Mouse (Mus musculus): Measurements from ENCODE around the gene Cyp2w1. TPM values are rescaled to one million over a fixed set of nuclear protein-coding genes. Genes with fewer than 3 reads are reported as not detected.

The Cyp2w1 gene
- polyA plus RNA-seq, 1 experiment from 2014 or later = not detected

DNA sequence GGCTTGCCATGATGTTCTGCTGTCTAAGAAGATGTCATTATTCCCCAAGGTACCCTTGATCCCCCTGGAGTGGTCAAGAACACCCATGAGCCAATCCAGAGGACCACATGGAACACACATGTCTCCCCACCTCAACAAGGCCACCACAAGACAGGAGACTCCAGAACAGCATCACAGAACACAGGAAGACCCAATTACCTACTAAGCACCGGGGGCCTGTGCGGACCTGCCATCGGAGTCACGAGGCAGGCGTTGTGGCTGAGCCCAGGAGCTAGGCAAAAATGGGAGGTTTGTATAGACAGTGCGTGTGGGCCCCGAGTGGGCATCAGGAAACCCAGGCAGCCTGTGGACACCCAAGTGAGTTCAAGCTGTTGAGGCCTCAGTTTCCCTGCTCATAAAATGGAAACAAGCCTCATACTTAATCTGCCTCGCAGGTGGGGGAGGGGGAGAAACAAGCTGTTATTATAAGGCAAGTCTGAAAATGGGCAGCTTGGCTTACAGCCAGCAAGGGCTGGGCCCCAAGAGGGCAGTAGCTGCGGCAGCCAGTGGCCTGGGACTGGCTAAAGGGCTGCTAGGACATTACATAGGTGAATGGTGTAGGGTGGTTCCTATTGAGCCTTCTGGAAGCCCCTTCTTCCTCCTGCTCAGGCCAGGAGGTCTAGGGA, 29.0 kb upstream of the Cyp2w1 start:
- ATAC-seq = no peak
- H3K27me3 ChIP-seq = no peaks in the 10 kb centered on the region
- POLR2A ChIA-PET = interaction anchor here (1.1 kb wide), 1 partner anchor 42 kb away, joined by 4 read pairs; no protein-coding TSS in a partner anchor
- no peak for TF ChIP-seq CTCF (IDR thresholded peaks at IDR 0.05)
- CTCF ChIA-PET = interaction anchor here (0.8 to 5.7 kb wide), 6 partner anchors 9 to 42 kb away, joined by 3 to 39 read pairs (median 6); no protein-coding TSS in a partner anchor
- in situ Hi-C loops (cut with MboI; ENCODE audit: low pct_unique_long_range_greater_than_20kb) = no loop called here
- DNase-seq (ENCODE audit: low read depth, low spot score) = no peak

DNA sequence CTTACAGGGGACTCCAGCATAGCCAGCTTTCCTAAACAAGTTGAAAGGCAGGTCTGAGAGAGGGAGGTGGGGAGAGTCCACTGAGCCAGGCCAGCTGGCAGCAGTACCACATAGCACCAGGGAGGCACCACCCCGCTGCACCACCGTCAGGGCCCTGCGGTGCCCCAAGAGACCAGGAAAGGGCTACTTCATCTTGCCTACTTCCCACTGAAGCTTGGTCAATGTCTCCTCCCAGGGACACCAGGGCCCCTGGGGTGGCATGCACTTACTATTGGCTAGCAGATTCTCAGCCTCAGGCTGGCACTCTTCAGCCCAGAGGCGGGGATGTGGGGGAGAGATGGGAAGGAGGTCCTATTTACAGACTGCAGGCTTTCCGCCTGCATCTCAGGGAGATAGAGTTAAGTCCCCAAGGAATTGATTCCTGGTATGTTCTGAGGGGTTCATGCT, 28.3 kb upstream of the Cyp2w1 start:
- in situ Hi-C loops (cut with MboI; ENCODE audit: low pct_unique_long_range_greater_than_20kb) = no loop called here
- ChIA-PET CTCF (interaction anchor here (0.8 to 5.7 kb wide), 7 partner anchors 8 to 52 kb away, joined by 3 to 39 read pairs (median 5); no protein-coding TSS in a partner anchor), POLR2A (interaction anchor here (1.1 to 1.6 kb wide), 2 partner anchors 42 to 53 kb away, joined by 4 read pairs; no protein-coding TSS in a partner anchor)
- no peaks in the 10 kb centered on the region for H3K27me3 ChIP-seq
- no peak for TF ChIP-seq CTCF (IDR thresholded peaks at IDR 0.05)
- ATAC-seq (peak; percentile 42), DNase-seq (ENCODE audit: low read depth, low spot score) (no peak)

- POLR2A ChIA-PET = interaction anchor here (0.6 to 1.6 kb wide), 5 partner anchors 16 to 136 kb away, joined by 3 to 4 read pairs (median 4); no protein-coding TSS in a partner anchor
- DNase-seq (ENCODE audit: low read depth, low spot score) (no peak), ATAC-seq (no peak)
- TF ChIP-seq CTCF (IDR thresholded peaks at IDR 0.05) = no peak
- H3K27me3 ChIP-seq = no peaks in the 10 kb centered on the region
- in situ Hi-C loops (cut with MboI; ENCODE audit: low pct_unique_long_range_greater_than_20kb) = loop anchor here (5.0 kb wide), 1 partner anchor 43 kb away; no protein-coding TSS in a partner anchor
- CTCF ChIA-PET = interaction anchor here (1.2 to 5.7 kb wide), 6 partner anchors 22 to 53 kb away, joined by 3 to 39 read pairs (median 4); no protein-coding TSS in a partner anchor
These were observed 27.6 kb upstream of the Cyp2w1 start for GRCm38 (mm10) chr5:139324691-139325394.

- no peaks in the 10 kb centered on the region for H3K27me3 ChIP-seq
- DNase-seq (ENCODE audit: low read depth, low spot score) (no peak), ATAC-seq (no peak)
- ChIA-PET CTCF (interaction anchor here (1.4 to 5.7 kb wide), 5 partner anchors 21 to 53 kb away, joined by 3 to 39 read pairs (median 4); no protein-coding TSS in a partner anchor), POLR2A (interaction anchor here (0.6 to 1.6 kb wide), 5 partner anchors 15 to 136 kb away, joined by 3 to 4 read pairs (median 3); no protein-coding TSS in a partner anchor)
- no peak for TF ChIP-seq CTCF (IDR thresholded peaks at IDR 0.05)
- in situ Hi-C loops (cut with MboI; ENCODE audit: low pct_unique_long_range_greater_than_20kb) = loop anchor here (5.0 kb wide), 1 partner anchor 43 kb away; no protein-coding TSS in a partner anchor
These were observed 26.9 kb upstream of the Cyp2w1 start, which contains the start of gene Adap1 for GRCm38 (mm10) chr5:139325395-139325966. TSS of gene Adap1 (minus strand) at chr5:139325622.

DNA sequence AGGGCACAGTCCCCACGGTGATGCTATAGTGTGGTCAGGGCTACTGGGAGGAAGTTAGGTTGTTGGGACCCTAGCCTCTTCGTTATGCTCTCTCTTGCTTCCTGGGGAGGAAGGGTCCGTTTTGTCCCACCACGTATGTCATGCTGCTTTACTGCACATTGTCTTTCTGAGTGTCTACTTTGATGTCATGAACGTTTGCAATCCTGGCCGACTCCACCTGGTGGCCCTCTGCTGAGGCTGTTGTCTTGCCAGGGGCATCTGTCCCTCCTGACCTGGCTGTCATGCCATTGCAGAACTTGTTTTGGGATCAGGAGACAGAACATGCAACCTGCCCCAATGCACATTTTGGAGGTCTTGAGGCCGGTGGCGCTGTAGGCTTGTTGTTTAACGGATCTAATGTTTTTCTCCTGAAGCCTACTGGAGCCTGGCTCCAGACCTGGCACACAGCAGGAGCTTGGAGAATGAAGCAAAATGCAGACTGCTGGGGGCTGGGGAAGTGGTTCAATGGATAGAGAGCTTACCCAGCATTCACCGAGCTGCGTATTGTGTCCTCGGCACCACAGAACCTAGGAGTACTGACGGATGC, 26.2 kb upstream of the Cyp2w1 start:
- POLR2A ChIA-PET = interaction anchor here (0.7 to 1.2 kb wide), 3 partner anchors 44 to 137 kb away, joined by 3 read pairs; no protein-coding TSS in a partner anchor
- ATAC-seq = no peak
- no peak for TF ChIP-seq CTCF (IDR thresholded peaks at IDR 0.05)
- in situ Hi-C loops (cut with MboI; ENCODE audit: low pct_unique_long_range_greater_than_20kb) = loop anchor here (5.0 kb wide), 1 partner anchor 44 kb away; no protein-coding TSS in a partner anchor
- H3K27me3 ChIP-seq = no peaks in the 10 kb centered on the region
- no peak for DNase-seq (ENCODE audit: low read depth, low spot score)
- CTCF ChIA-PET = interaction anchor here (1.3 to 5.7 kb wide), 7 partner anchors 17 to 54 kb away, joined by 3 to 39 read pairs (median 4); no protein-coding TSS in a partner anchor

DNA sequence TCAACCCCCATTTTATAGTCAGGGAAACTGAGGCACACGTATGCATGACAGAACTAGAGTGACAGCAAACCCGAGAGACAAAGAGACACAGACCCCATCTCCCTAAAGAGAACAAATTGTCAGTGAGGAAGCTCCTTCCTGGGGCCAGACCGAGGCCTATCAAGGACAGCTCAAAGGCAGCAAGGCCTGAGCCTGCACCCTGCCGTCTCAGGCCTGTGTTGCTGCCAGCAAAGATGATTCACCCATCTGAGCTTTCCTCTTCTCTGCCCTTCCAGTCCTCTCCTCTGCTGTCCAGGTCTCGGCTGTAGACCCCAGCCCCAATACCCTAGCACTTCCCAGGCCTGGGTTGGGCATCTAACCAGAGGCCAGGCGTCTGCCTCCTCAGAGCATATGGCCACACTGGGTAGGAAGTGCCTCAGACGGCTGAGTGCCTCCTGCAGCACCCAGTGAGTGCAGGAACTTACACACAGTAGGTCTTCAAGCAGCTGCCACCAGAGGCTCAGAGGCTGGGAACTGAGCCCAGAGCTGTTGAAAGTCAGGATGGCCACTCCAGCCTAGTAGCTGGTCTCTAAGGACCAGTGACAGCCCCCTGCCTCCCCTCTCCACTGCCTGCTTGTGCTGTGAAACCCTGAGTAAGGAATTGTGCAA, 25.3 kb upstream of the Cyp2w1 start:
- H3K27me3 ChIP-seq = no peaks in the 10 kb centered on the region
- ATAC-seq = no peak
- in situ Hi-C loops (cut with MboI; ENCODE audit: low pct_unique_long_range_greater_than_20kb) = loop anchor here (5.0 kb wide), 1 partner anchor 45 kb away; no protein-coding TSS in a partner anchor
- ChIA-PET POLR2A (no interaction called here), CTCF (interaction anchor here (0.6 to 5.7 kb wide), 5 partner anchors 16 to 46 kb away, joined by 3 to 39 read pairs (median 5); partner anchors contain the start of gene Cox19)
- no peak for TF ChIP-seq CTCF (IDR thresholded peaks at IDR 0.05)
- no peak for DNase-seq (ENCODE audit: low read depth, low spot score)

GRCm38 (mm10) chr5:139327634-139328020, 24.8 kb upstream of the Cyp2w1 start:
- ATAC-seq = no peak
- POLR2A ChIA-PET = no interaction called here

GRCm38 (mm10) chr5:139330766-139331165, 21.7 kb upstream of the Cyp2w1 start:
- DNase-seq (ENCODE audit: low read depth, low spot score) (no peak), ATAC-seq (no peak)
- POLR2A ChIA-PET = no interaction called here
- in situ Hi-C loops (cut with MboI; ENCODE audit: low pct_unique_long_range_greater_than_20kb) = no loop called here
- no peaks in the 10 kb centered on the region for H3K27me3 ChIP-seq
- CTCF ChIA-PET = interaction anchor here (0.8 to 4.4 kb wide), 7 partner anchors 12 to 54 kb away, joined by 3 to 37 read pairs (median 10); partner anchors contain the start of genes Cox19 and Cyp2w1
- TF ChIP-seq CTCF (IDR thresholded peaks at IDR 0.05) = no peak

More at GRCm38 (mm10) chr5:139327634-139328020, 24.8 kb upstream of the Cyp2w1 start:
- H3K27me3 ChIP-seq = no peaks in the 10 kb centered on the region
- CTCF ChIA-PET = interaction anchor here (0.6 to 5.7 kb wide), 6 partner anchors 16 to 46 kb away, joined by 3 to 39 read pairs (median 5); partner anchors contain the start of gene Cox19
- in situ Hi-C loops (cut with MboI; ENCODE audit: low pct_unique_long_range_greater_than_20kb) = loop anchor here (5.0 kb wide), 1 partner anchor 45 kb away; no protein-coding TSS in a partner anchor
- no peak for DNase-seq (ENCODE audit: low read depth, low spot score)
- no peak for TF ChIP-seq CTCF (IDR thresholded peaks at IDR 0.05)

DNA sequence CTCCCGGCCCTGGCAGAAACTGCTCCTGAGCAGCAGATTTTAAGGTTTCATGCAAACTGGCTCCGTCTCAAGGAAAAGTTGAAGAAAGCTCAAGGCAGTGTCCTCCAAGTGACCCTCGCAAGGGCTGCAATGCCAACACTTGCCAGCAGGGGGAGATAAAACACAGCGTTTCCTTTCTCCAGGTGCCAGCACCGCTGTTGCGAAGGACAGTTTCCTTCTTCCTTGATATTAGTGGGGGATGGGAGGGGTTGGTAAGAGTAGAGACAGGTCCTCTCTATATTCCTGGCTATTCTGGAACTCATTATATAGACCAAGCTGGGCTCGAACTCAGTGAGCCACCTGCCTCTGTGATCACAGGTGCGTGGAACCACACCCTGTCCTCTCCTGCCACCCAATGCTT, 20.7 kb upstream of the Cyp2w1 start:
- ChIA-PET POLR2A (interaction anchor here (1.0 to 1.1 kb wide), 2 partner anchors 13 to 23 kb away, joined by 4 to 6 read pairs; no protein-coding TSS in a partner anchor), CTCF (interaction anchor here (0.8 to 4.4 kb wide), 13 partner anchors 8 to 170 kb away, joined by 3 to 37 read pairs (median 7); partner anchors contain the start of genes Cox19 and Cyp2w1)
- TF ChIP-seq CTCF (IDR thresholded peaks at IDR 0.05) = no peak
- ATAC-seq (peak; percentile 24), DNase-seq (ENCODE audit: low read depth, low spot score) (no peak)
- H3K27me3 ChIP-seq = no peaks in the 10 kb centered on the region
- in situ Hi-C loops (cut with MboI; ENCODE audit: low pct_unique_long_range_greater_than_20kb) = no loop called here

All from Patski (cell line).